Mouse (Mus musculus) liver, postnatal 0 days (tissue): Measurements from ENCODE around the gene Frmd5.
"Not testable (repeated sequence)": the region's sequence is repeated elsewhere in the genome, so short reads cannot be mapped to it uniquely, and the experiment has no call there.

Experiments
- CTCF ChIP-seq: sonication (generic); IDR thresholded peaks from 2 replicates; pipeline ENCODE4 v1.5.1; 2016; ENCODE audit warnings: antibody characterized with exemption, low read depth
- EP300 ChIP-seq: IDR thresholded peaks from 2 replicates; pipeline ENCODE4 v1.6.1; 2016; ENCODE audit warnings: antibody characterized with exemption, low read depth, mild to moderate bottlenecking

DNA sequence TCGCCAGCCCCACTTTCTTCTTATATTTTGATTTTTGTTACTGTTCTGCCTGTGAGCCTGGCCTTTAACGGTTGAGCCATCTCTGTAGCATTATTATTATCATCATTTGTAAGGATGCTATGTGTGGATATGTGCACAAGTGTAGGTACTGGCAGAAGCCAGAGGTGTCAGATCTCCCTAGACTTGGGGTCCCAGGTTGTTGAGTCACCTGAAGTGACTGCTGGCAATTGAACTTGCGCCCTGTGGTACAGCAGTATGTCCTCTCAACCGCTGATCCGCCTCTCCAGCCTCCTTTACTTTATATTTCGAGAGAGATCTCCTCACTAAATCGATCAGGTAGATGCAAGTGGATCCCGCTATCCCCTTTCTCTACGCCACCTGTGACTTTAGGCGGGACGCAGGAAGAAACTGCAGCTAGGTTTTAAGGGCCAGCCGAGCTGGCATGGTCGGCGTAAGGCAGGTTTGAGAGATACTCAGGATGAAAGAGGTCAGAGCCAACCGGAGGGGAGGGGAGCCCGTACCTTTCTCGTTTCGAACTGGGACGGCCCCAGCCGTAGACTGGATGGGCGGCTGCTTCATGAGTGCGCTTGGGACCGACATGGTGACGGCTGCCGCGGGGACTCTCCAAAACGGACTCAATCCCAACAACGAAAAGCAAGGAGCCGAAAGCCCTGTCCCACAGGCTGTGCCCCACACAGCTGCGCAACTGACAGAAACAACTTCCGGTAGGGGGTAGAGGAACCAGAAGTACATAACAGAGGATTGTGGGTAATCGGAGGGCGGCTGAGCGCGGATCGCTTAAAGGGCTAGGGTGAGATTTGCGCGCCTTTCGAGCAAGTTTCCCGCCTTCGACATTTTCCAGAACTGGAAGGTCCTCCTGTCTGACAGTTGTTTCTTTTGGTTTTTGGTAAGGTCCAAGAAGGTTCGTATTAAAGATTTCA lies 300.7 kb downstream of the Frmd5 start, which contains the start of the genes Mfap1a and Wdr76:
- not testable (repeated sequence) for TF ChIP-seq CTCF
- TF ChIP-seq EP300: peak; percentile 58; the same call in 1 of the 2 replicates
